Mouse (Mus musculus) T-helper 1 cell (primary cell): ENCODE measurements around the gene Abcc4.
"Not testable (repeated sequence)": the region's sequence is repeated elsewhere in the genome, so short reads cannot be mapped to it uniquely, and the experiment has no call there.

Experiments
- in situ Hi-C: fragments of 300-600 bp; cut with MboI, MseI; formaldehyde crosslinking; loops from one replicate; pipeline ENCODE4 v1.15.1; 2025; ENCODE audit warnings: high pct_unique_total_duplicates

Abcc4 gene

GRCm38 (mm10) chr14:118582333-118582941, 123.6 kb downstream of the Abcc4 start:
- in situ Hi-C loops = no loop called here

GRCm38 (mm10) chr14:118581673-118582072, 124.3 kb downstream of the Abcc4 start:
- in situ Hi-C loops = no loop called here

GRCm38 (mm10) chr14:118579013-118579728, 126.8 kb downstream of the Abcc4 start:
- in situ Hi-C loops = no loop called here

GRCm38 (mm10) chr14:118577895-118578294, 128.1 kb downstream of the Abcc4 start:
- in situ Hi-C loops = no loop called here

GRCm38 (mm10) chr14:118572688-118573245, 133.3 kb downstream of the Abcc4 start:
- in situ Hi-C loops = no loop called here

- in situ Hi-C loops = no loop called here
Measured at GRCm38 (mm10) chr14:118569586-118569985, 136.4 kb downstream of the Abcc4 start.

GRCm38 (mm10) chr14:118568116-118568673, 137.8 kb downstream of the Abcc4 start:
- in situ Hi-C loops = no loop called here

- in situ Hi-C loops = no loop called here
Measured at GRCm38 (mm10) chr14:118566809-118567208, 139.2 kb downstream of the Abcc4 start.

- in situ Hi-C loops = no loop called here
Measured at GRCm38 (mm10) chr14:118566214-118566688, 139.8 kb downstream of the Abcc4 start.

- in situ Hi-C loops = no loop called here
Measured at GRCm38 (mm10) chr14:118565696-118566095, 140.3 kb downstream of the Abcc4 start.

GRCm38 (mm10) chr14:118563570-118563969, 142.4 kb downstream of the Abcc4 start:
- in situ Hi-C loops = no loop called here

- in situ Hi-C loops = loop anchor here (10.0 kb wide), 1 partner anchor 1612 kb away; no protein-coding TSS in a partner anchor
Measured at GRCm38 (mm10) chr14:118552901-118553475, 153.0 kb downstream of the Abcc4 start.

GRCm38 (mm10) chr14:118552390-118552789, 153.6 kb downstream of the Abcc4 start:
- in situ Hi-C loops = loop anchor here (10.0 kb wide), 1 partner anchor 1612 kb away; no protein-coding TSS in a partner anchor

- in situ Hi-C loops = loop anchor here (10.0 kb wide), 1 partner anchor 1613 kb away; no protein-coding TSS in a partner anchor
Measured at GRCm38 (mm10) chr14:118551725-118552285, 154.2 kb downstream of the Abcc4 start.

- in situ Hi-C loops = loop anchor here (10.0 kb wide), 1 partner anchor 1614 kb away; no protein-coding TSS in a partner anchor
Measured at GRCm38 (mm10) chr14:118551061-118551724, 154.8 kb downstream of the Abcc4 start.

GRCm38 (mm10) chr14:118544493-118544892, 161.5 kb downstream of the Abcc4 start:
- in situ Hi-C loops = no loop called here

GRCm38 (mm10) chr14:118542947-118543346, 163.1 kb downstream of the Abcc4 start:
- in situ Hi-C loops = no loop called here

GRCm38 (mm10) chr14:118531539-118531938, 174.5 kb downstream of the Abcc4 start:
- in situ Hi-C loops = no loop called here

GRCm38 (mm10) chr14:118514280-118515031, 191.6 kb downstream of the Abcc4 start:
- in situ Hi-C loops = no loop called here

GRCm38 (mm10) chr14:118511715-118512114, 194.3 kb downstream of the Abcc4 start:
- in situ Hi-C loops = not testable (repeated sequence)
